Mouse (Mus musculus) spleen, postnatal 36 days (tissue): ENCODE data around the gene Olfr1440.

Source experiments
- DNase-seq, 2 experiments: peaks; one replicate each; pipeline ENCODE4 v3.0.0; 2022; ENCODE audit warnings: low spot score in 2 of 2, mixed read lengths in 1 of 2

Gene Olfr1440

GRCm38 (mm10) chr19:12386979-12387378, at the start of gene Olfr1440:
Gene Olfr1440, plus strand, starts transcription at chr19:12387279.
- no peak for DNase-seq

DNA sequence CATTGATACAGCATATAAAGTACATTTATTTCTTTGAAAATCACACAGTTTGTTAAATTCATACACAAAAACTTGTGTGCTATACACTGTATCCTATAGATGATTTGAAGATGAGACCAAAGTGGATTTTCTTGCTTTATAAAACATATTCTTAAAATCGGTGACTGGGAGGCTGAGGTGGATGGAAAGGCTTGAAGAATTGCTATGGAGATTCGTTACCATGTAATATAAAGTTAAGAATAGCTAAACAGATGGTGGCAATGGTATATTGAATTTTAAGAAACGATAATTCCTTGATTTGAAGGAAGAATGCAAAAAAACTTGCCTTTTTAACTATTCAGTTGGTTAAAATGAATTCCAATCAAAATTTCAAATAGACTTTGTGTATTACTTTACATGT, 14.1 kb upstream of the Olfr1440 start:
- no peak for DNase-seq

DNA sequence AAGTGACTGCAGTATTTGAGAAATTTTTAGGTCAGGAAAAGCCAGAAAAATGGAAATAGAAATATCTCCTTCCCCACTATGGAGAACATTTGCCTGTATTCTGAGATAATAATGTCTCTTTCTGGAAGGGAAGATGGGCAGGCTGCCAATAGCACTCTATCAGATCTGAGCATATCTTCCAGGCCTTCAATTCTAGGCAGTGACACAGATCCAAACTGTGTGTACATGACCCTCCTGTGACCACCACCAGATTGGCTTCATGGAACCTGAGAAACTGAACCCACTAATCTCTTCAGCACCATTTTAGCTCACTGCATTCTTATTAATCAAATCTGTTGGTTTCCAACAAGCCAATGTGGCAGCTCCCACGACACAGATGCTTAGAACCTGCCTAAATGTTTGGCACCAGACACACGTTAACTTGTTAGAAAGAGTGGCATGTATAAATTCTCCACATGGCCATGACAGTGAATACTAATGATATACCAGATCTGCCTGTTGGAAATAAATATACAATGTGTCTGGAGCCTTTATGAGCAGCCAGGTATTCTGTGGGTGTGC, 12.5 kb upstream of the Olfr1440 start:
- no peak for DNase-seq

GRCm38 (mm10) chr19:12413737-12414136, 26.7 kb downstream of the Olfr1440 start:
- no peak for DNase-seq

- no peak for DNase-seq
Measured at GRCm38 (mm10) chr19:12417361-12417760, 30.3 kb downstream of the Olfr1440 start, which contains the start of gene Olfr1441. Gene Olfr1441, plus strand, starts transcription at chr19:12417433.

GRCm38 (mm10) chr19:12418312-12418711, 31.2 kb downstream of the Olfr1440 start:
- no peak for DNase-seq

DNA sequence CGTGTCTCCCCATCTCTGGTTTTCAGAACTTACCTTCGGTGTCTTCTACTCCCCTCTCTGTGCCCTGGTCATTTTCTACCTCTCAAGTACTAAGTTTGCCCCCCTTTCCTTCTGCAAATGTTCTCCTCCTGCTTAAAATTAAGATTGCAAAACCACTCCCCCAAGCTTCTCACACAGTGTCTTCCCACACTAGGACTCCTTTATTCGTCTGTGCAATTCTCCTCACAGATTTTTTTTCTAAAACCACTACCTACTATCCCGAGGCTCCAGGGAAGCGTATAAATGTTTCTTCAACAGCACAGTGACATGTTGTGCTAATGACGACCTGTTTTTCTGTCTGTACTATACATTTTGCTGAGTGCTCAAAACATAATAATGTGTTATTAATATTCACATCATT, 33.5 kb downstream of the Olfr1440 start:
- no peak for DNase-seq

GRCm38 (mm10) chr19:12421680-12422079, 34.6 kb downstream of the Olfr1440 start:
- DNase-seq, result no peak

DNA sequence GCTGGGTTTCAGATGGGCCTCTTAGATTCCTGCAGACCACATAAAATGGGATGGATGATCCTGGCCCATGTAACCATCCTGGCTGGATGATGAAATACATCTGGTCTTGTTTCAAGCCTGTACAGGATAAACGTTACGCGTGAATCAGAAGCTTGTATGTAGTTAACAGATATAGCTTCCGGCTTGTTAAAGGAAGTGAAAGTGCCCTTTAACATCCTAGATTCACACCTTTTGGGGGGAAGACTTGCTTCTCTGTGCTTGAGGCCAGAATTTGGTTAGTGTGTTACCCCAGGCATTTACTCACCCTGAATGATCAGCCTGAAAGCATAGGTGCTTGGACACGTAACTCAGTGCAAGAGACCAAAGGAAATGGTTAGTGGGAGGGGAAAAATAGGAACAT, 40.0 kb downstream of the Olfr1440 start:
- peak; percentile 35 to 51 for DNase-seq

DNA sequence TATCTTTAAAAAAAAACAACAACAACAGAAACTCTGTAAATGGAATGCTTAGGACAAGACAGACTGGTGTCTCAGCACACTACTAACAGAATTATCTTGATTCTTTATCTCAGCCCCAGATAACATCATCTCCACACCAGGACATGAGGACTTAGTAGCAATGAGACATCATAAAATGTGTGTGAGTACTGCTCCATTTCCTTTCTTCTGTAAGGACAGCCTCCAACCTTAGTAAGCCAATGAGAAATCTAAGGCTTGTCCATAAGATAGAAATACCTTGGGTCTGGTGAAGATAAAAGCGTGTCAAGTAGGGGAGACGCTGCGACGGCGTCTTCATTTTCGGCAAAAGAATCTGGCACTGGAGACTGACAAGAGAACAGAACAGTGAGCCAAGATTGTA, 40.5 kb downstream of the Olfr1440 start, which contains the start of gene Pfpl:
Gene Pfpl, plus strand, starts transcription at position 301 of the 400 bp plus-strand sequence.
- no peak for DNase-seq

DNA sequence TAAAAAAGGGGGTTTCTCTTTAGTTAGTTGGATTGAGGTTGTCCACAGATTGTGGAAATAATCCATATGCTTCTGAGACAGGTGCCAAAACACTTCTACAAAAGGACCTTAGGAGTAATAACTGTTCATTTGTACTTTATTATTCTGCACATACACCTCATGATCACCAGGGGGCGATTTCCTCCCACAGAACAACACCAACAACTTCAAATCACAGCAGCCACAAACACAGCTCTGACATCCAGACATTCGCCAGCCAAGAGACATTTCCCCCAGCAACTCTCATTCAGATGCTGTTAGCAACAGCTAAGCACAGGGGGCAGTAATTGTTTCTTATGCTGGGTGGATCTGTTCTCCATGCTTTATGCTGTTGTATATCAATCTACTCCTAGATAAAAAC, 46.0 kb downstream of the Olfr1440 start:
- DNase-seq, result peak; percentile 60 to 66

DNA sequence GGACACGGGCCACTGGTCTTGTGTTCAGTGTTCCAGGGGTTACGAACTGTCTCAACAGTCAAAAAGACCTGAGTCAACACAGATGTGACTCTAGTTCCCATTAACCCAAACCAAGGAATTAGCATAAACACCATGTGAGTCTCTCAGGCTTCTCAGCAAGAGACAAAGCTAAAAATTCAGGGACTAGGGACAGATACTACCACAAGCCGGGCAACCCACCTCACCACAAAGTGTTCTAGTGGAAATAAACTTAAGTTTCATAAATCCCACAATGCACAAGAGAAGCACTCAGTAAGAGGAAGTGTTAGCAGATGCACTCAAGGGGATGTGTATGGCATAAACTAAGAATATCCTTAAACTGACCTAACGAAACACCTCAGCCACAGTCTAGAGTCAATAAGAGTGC, 47.9 kb downstream of the Olfr1440 start:
- DNase-seq, result peak; percentile 54 to 58

- peak; percentile 19 to 39 for DNase-seq
Measured at GRCm38 (mm10) chr19:12435750-12436524, 48.9 kb downstream of the Olfr1440 start.

DNA sequence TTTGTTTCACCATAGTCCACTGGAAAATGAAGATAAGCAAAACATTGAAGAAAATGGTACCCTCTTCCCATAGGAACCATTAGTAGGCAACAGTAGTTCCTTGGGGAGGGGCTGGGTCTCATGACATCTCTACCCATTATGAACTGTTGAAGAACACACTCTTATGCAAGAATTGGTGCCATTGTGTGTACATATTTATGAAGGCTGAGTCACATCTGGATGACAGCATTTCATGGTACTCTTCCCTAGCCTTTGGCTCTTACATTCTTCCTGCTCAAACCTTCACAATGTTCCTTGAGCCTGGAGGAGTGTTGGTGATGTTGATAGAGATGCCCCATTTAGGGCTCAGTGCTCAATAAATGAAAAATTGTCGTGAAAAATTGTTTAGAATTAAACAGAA, 52.5 kb downstream of the Olfr1440 start:
- DNase-seq, result no peak

DNA sequence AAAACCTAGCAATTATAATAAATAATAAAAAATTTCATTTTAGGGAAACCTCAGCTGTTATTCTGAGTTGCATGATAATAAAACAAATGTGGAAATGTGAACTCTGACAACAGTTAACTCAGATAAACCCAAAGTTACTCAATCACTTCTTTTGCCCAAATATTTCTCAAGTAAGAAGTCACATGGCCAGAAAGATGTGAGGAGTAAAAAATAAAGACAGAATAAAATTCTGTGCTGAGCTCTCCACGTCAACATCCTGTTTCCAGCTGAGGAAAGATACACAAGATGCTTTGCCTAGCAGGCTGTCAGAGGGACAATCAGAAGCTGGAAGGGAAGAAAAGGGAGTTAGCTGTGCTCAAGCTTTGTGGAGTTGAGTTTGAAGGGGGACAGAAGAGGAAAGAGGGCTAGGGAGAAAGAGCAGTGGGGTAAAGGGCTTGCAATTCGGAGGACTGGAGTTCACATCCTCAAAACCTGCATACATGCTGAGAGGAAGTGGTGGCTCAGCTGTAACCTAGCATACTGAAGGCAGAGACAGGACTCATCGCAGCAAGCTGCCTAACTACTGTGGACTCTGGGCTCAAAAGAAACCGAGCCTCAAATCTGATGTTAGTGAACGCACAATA, 53.1 kb downstream of the Olfr1440 start:
- peak; percentile 32 to 44 for DNase-seq

GRCm38 (mm10) chr19:12442560-12442959, 55.5 kb downstream of the Olfr1440 start:
- DNase-seq, result no peak

DNA sequence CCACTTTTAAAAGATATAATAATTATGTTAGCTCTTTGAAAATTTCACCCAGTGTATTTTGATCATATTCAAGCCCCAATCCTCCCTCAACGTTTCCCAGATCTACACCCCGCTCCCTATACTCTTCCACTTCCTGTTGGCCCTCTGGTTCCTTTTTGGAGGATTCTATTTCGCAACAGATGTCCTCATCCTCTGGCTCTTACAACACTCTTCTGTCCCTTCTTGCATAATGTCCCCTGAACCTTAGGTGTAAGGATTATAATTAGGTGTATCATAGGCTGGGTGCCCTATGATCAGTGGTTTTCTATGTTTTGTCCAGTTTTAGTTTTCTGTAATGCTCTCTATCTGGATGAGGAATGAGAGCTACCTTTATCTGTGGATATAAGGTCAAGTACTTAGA, 57.9 kb downstream of the Olfr1440 start:
- peak in 1 of 2 experiments; percentile 17 for DNase-seq
